Mouse (Mus musculus) G1E (cell line): ENCODE data around the gene Zbtb46. TPM values are rescaled to one million over a fixed set of nuclear protein-coding genes. Genes with fewer than 3 reads are reported as not detected.
A peak's percentile ranks its signal among the peaks of the same experiment; 100 is the strongest.

Source experiments
- ATAC-seq: 2 replicates; pipeline ENCODE4 v1.8.0; 2016; ENCODE audit warnings: mild to moderate bottlenecking; ENCODE audit not compliant: insufficient number of reproducible peaks, poor library complexity, low FRiP score, severe bottlenecking; ENCODE audit errors: extremely low read depth
- DNase-seq: peaks from one replicate; pipeline ENCODE4 v3.0.0; 2012; ENCODE audit warnings: low spot score
- H3K27me3 ChIP-seq: 2 replicates; pipeline ENCODE4 v1.6.1; 2012; ENCODE audit warnings: mild to moderate bottlenecking, low read length, inconsistent platforms; ENCODE audit not compliant: insufficient read depth
- H3K36me3 ChIP-seq: replicated peaks from 2 replicates; pipeline ENCODE3; 2012; ENCODE audit warnings: mild to moderate bottlenecking, inconsistent platforms
- H3K4me1 ChIP-seq: 2 replicates; pipeline ENCODE4 v1.6.1; 2012; ENCODE audit warnings: low read depth, low read length, inconsistent platforms, mixed read lengths; ENCODE audit not compliant: insufficient read depth
- H3K4me3 ChIP-seq: 2 replicates; pipeline ENCODE4 v1.5.1; 2012; ENCODE audit warnings: low read depth, mild to moderate bottlenecking, inconsistent platforms, low read length, moderate library complexity, mixed read lengths
- H3K9me3 ChIP-seq: replicated peaks from 2 replicates; pipeline ENCODE4 v1.6.1; 2012; ENCODE audit warnings: inconsistent platforms
- CTCF ChIP-seq: IDR thresholded peaks from 2 replicates; pipeline ENCODE4 v1.5.1; 2012; ENCODE audit warnings: low read depth, low read length, inconsistent platforms, mixed read lengths
- GATA1 ChIP-seq: IDR thresholded peaks from 2 replicates; pipeline ENCODE4 v1.6.1; 2012; ENCODE audit warnings: borderline replicate concordance, low read length, inconsistent platforms, mixed read lengths
- GATA2 ChIP-seq: IDR thresholded peaks from 2 replicates; pipeline ENCODE4 v1.6.1; 2012; ENCODE audit warnings: low read depth, low read length, inconsistent platforms, borderline replicate concordance
- POLR2AphosphoS5 ChIP-seq: IDR thresholded peaks from 2 replicates; pipeline ENCODE4 v1.6.1; 2012; ENCODE audit warnings: low read depth, low read length, inconsistent platforms; ENCODE audit not compliant: insufficient replicate concordance
- TAL1 ChIP-seq: conservative IDR thresholded peaks from 2 replicates; pipeline ENCODE4 v1.6.1; 2012; ENCODE audit warnings: low read depth, low read length, inconsistent platforms, mixed read lengths
- polyA plus RNA-seq: library from polyadenylated mRNA; stranded (reverse); fragments of >175 nt; gene quantifications from 2 replicates; pipeline ENCODE4 v1.2.3, GENCODE M21; 2012
- total RNA-seq, 2 experiments: library from RNA; stranded (forward) in 1 of 2; stranded (reverse) in 1 of 2; fragments of 200-1000 nt in 1 of 2; fragments of >200 nt in 1 of 2; fragmentation: Nextera tagmentation in 1 of 2; gene quantifications; 2 replicates each; pipeline ENCODE4 v1.2.3; 2014 to 2017

Zbtb46 gene
- total and polyA plus RNA-seq, 3 experiments, result 0.66 TPM; not detected in 2

GRCm38 (mm10) chr2:181377230-181377629 is 82.0 kb downstream of the Zbtb46 start:
- H3K9me3 ChIP-seq, result no peaks in the 10 kb centered on the region
- ATAC-seq, result no peak
- no peak overlapping the region for H3K4me3 ChIP-seq
- H3K4me1 ChIP-seq, result peaks cover 10% of the 10 kb centered on the region
- H3K27me3 ChIP-seq, result no peaks in the 10 kb centered on the region
- DNase-seq, result no peak
- TF ChIP-seq CTCF, result no peak
- TF ChIP-seq POLR2AphosphoS5, result no peak
- TF ChIP-seq GATA2, result no peak
- no peak for TF ChIP-seq TAL1
- no peak for TF ChIP-seq GATA1
- H3K36me3 ChIP-seq, result peaks cover 90% of the 10 kb centered on the region

GRCm38 (mm10) chr2:181375787-181376186 is 83.4 kb downstream of the Zbtb46 start:
- Histone ChIP-seq H3K4me1 (peaks cover 10% of the 10 kb centered on the region), H3K9me3 (no peaks in the 10 kb centered on the region), H3K36me3 (peaks cover 89% of the 10 kb centered on the region), H3K27me3 (no peaks in the 10 kb centered on the region), H3K4me3 (no peak overlapping the region)
- TF ChIP-seq CTCF, result peak; percentile 4; the same call in 1 of the 2 replicates
- no peak for TF ChIP-seq GATA1
- ATAC-seq (no peak), DNase-seq (no peak)

DNA sequence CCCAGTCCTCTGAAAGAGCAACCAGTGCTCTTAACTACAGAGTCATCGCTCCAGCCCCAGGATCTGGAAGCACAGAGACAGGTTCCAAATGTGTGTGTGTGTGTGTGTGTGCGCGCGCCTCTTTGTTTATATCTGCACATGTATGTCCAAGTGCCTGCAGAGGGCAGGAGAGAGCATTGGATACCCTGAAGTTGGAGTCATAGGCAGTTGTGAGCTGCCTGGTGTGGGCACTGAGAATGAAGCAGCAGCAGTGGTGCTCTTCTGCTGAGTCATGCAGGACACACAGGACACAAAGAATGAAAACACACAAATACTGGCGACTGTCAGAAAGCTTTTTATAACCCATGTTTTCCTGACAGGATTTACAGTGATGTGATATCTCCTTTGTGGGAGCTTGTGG is 89.2 kb downstream of the Zbtb46 start:
- Histone ChIP-seq H3K27me3 (no peaks in the 10 kb centered on the region), H3K4me3 (no peak overlapping the region), H3K4me1 (peaks cover 38% of the 10 kb centered on the region), H3K36me3 (peaks cover 69% of the 10 kb centered on the region), H3K9me3 (no peaks in the 10 kb centered on the region)
- TF ChIP-seq TAL1, result no peak
- TF ChIP-seq GATA2, result no peak
- TF ChIP-seq GATA1, result no peak
- no peak for TF ChIP-seq POLR2AphosphoS5
- DNase-seq (no peak), ATAC-seq (no peak)

DNA sequence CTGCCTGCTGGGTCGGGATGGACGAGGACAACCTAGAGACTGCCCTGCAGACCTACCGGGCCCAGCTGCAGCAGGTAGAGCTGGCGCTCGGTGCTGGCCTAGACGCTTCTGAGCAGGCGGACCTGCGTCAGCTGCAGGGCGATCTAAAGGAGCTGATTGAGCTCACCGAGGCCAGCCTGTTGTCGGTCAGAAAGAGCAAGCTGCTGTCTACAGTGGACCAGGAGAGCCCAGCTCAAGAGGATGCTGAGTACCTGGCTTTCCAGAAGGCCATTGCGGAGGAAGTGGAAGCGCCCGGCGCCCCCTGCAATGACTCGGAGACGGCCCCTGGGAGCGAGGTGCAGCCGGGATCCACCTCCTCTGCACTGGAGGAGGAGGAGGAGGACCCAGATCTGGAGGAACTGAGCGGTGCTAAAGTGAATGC is 93.6 kb downstream of the Zbtb46 start:
- peak overlapping the region; percentile 96 for H3K4me3 ChIP-seq
- no peaks in the 10 kb centered on the region for H3K9me3 ChIP-seq
- H3K36me3 ChIP-seq, result peaks cover 67% of the 10 kb centered on the region
- TF ChIP-seq GATA1 (no peak), CTCF (no peak), POLR2AphosphoS5 (no peak), TAL1 (no peak), GATA2 (no peak)
- DNase-seq (peak; percentile 43), ATAC-seq (peak; percentile 46)
- H3K4me1 ChIP-seq, result peaks cover 54% of the 10 kb centered on the region
- no peaks in the 10 kb centered on the region for H3K27me3 ChIP-seq

DNA sequence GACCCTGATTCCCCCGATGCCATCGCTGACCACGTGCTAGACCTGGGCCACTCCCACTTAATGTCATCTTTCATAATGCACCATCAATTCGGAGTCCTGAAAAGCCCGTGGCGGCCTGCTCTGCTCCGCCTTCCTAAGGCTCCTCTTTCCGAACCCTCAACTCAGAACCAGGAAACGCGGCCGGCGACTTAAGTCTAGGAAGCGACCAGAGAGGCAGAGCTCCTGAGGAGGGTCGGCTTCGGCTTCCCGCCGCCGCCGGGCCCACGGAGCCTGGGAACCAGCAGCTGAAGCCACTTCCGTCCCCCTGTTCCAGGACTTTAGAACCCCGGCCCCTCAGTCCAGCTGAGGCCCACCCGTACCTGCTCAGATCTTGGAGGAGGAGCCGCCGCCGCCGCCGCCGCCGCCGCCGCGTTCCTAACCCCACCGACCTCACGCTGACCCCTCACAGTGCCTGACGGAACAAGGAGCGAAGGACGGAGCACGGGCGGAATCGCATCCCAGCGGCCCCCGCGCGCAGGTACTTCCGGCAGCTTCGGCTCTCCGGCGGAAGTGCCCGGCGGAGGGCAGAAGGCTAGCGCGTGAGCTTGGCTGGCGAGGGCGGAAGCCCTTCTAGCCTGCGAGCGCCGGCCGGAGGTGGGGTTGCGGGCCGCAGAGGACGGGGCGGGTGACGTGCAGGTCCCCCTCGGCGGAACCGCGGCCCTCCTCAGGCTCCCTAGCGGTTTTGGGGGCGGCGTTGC is 94.2 kb downstream of the Zbtb46 start, which contains the start of the genes Zgpat and Arfrp1:
Zgpat (plus strand) TSS at position 69 of the 737 bp plus-strand sequence.
Arfrp1 (minus strand) TSS at position 545 of the 737 bp plus-strand sequence.
- H3K36me3 ChIP-seq, result peaks cover 67% of the 10 kb centered on the region
- no peaks in the 10 kb centered on the region for H3K9me3 ChIP-seq
- H3K4me1 ChIP-seq, result peaks cover 52% of the 10 kb centered on the region
- peak; percentile 92 for DNase-seq
- no peaks in the 10 kb centered on the region for H3K27me3 ChIP-seq
- peak within 1 kb of the TSS; percentile 96 for H3K4me3 ChIP-seq
- peak; percentile 61 for ATAC-seq
- TF ChIP-seq GATA2 (no peak), TAL1 (no peak), GATA1 (no peak), POLR2AphosphoS5 (no peak), CTCF (no peak)

DNA sequence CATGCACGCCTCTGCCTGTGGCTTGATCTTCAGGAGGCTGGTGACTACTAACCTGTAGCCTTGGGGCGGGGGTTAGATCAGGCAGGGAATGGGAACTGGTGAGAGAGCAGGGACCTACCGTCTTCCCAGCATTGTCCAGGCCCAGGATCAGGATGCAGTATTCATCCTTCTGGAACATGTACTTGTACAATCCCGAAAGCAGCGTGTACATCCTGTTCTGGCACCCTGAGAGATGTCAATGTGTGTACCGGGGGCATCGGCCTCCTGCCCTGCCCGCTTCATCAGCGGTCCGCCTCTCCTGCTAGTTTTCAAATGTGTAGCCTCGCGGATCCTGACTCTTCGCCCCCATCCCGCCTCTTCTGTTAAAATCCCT is 94.8 kb downstream of the Zbtb46 start:
- H3K4me3 ChIP-seq, result peak overlapping the region; percentile 96
- peaks cover 48% of the 10 kb centered on the region for H3K4me1 ChIP-seq
- H3K9me3 ChIP-seq, result no peaks in the 10 kb centered on the region
- ATAC-seq (peak; percentile 18; the same call in 1 of the 2 replicates), DNase-seq (no peak)
- H3K27me3 ChIP-seq, result no peaks in the 10 kb centered on the region
- TF ChIP-seq TAL1, result no peak
- no peak for TF ChIP-seq GATA2
- no peak for TF ChIP-seq POLR2AphosphoS5
- no peak for TF ChIP-seq CTCF
- no peak for TF ChIP-seq GATA1
- peaks cover 67% of the 10 kb centered on the region for H3K36me3 ChIP-seq

- peaks cover 67% of the 10 kb centered on the region for H3K36me3 ChIP-seq
Measured at GRCm38 (mm10) chr2:181363946-181364345, 95.3 kb downstream of the Zbtb46 start.

More at GRCm38 (mm10) chr2:181363946-181364345, 95.3 kb downstream of the Zbtb46 start:
- H3K27me3 ChIP-seq, result no peaks in the 10 kb centered on the region
- H3K9me3 ChIP-seq, result no peaks in the 10 kb centered on the region
- ATAC-seq, result no peak
- DNase-seq, result no peak
- H3K4me1 ChIP-seq, result peaks cover 47% of the 10 kb centered on the region
- peak overlapping the region; percentile 96 for H3K4me3 ChIP-seq
- TF ChIP-seq GATA1 (no peak), POLR2AphosphoS5 (no peak), TAL1 (no peak), CTCF (no peak), GATA2 (no peak)
